In the genomic region with DNA sequence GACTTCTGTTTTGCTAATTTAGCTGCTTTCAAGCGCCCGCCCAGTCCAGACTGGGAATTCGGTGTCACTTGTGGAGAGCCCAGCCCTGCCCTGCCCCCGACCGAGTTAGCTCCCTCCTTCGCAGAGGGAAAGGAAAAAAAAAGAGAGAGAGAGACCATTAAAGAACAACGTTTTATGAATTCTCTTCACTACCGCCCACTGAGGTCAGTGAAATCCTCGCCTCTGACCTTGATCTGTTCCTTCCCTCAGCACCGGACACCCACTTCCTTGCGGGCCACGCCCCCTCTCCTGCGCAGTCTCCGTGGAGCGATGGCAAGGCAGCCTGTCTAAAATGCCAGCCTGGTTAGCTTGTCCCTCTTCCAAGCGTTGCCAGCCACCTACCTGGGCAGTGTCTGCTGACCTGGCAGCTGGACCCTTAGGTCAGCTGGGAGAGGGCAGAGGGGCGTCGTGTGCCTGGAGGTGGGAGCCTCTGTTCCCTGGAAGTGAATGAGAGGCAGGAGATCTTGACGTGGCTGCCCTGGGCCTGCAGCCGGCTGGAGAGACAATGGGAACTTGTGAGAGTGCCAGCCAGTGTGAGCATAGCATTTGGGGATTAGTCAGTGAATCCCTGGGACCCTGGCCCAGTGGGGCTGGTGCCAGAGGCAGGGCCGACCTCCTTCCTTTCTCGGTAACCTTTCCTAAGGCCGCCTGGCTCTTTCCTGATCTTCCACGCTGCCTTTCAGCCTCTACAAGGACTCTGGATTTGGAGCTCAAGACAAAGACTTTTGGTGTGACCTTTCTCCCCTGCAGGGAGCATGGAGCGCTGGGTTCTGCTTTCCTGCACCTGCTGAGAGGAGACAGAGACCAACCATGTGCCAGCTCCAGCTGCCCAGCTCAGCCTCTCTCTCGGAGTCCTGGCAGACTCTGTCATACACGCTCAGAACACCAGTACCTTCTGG, we compare ENCODE assay signal across 8 mouse cellular contexts. TPM values are rescaled to one million over a fixed set of nuclear protein-coding genes. Genes with fewer than 3 reads are reported as not detected.
A peak's percentile ranks its signal among the peaks of the same experiment; 100 is the strongest.
DNase-seq lines count a peak whose midpoint lies in the region; ATAC-seq and TF ChIP-seq lines count a peak whose summit lies in the region.

No protein-coding gene starts in this region.

- 18% methylated on average over 27 of the region's 27 CpGs for WGBS in heart, embryonic 12.5 days
- WGBS in kidney, embryonic 14.5 days = 14% methylated on average over 27 of the region's 27 CpGs
- 11% methylated on average over 27 of the region's 27 CpGs for WGBS in lung, embryonic 14.5 days

- peak; percentile 56 for ATAC-seq in heart, embryonic 12.5 days (ENCODE audit: insufficient number of reproducible peaks, low FRiP score)
- ATAC-seq in kidney, embryonic 14.5 days (ENCODE audit: low FRiP score, low TSS enrichment) = peak; percentile 28
- no peak for ATAC-seq in lung, embryonic 14.5 days (ENCODE audit: insufficient read depth)

- peak overlapping the region; percentile 65 for H3K9ac ChIP-seq in heart, embryonic 12.5 days
- H3K9ac ChIP-seq in kidney, embryonic 14.5 days (ENCODE audit: low read depth, low read length) = no peak overlapping the region; the same call in 1 of the 2 replicates
- H3K9ac ChIP-seq in lung, embryonic 14.5 days = peak overlapping the region; percentile 34

- TF ChIP-seq POLR2A in embryonic fibroblast, embryonic 13.5 days (IDR thresholded peaks at IDR 0.05; ENCODE audit: low read depth, low read length) = peak; percentile 53

- peak overlapping the region; percentile 38; the same call in 1 of the 2 replicates for H3K27ac ChIP-seq in embryonic fibroblast, embryonic 13.5 days (ENCODE audit: insufficient read depth, low read length)
- H3K27ac ChIP-seq in heart, embryonic 12.5 days (ENCODE audit: poor library complexity, severe bottlenecking) = peak overlapping the region; percentile 91
- H3K27ac ChIP-seq in kidney, embryonic 14.5 days (ENCODE audit: low read depth, low read length) = peak overlapping the region; percentile 73
- peak overlapping the region; percentile 94 for H3K27ac ChIP-seq in lung, embryonic 14.5 days (ENCODE audit: low read depth)

- peak overlapping the region; percentile 72 for H3K4me2 ChIP-seq in heart, embryonic 12.5 days
- peak overlapping the region; percentile 69 for H3K4me2 ChIP-seq in kidney, embryonic 14.5 days (replicated peaks; ENCODE audit: low read depth, low read length)
- H3K4me2 ChIP-seq in lung, embryonic 14.5 days = peak overlapping the region; percentile 69

- H3K36me3 ChIP-seq in heart, embryonic 12.5 days = no peaks in the 10 kb centered on the region
- no peaks in the 10 kb centered on the region for H3K36me3 ChIP-seq in kidney, embryonic 14.5 days (ENCODE audit: control insufficient read depth, insufficient read depth, low read length)
- no peaks in the 10 kb centered on the region for H3K36me3 ChIP-seq in lung, embryonic 14.5 days (ENCODE audit: insufficient read depth)

- peaks cover 4% of the 10 kb centered on the region; the same call in 1 of the 2 replicates for H3K9me3 ChIP-seq in heart, embryonic 12.5 days (replicated peaks)
- no peaks in the 10 kb centered on the region for H3K9me3 ChIP-seq in kidney, embryonic 14.5 days (ENCODE audit: control insufficient read depth, low read length)
- H3K9me3 ChIP-seq in lung, embryonic 14.5 days (ENCODE audit: low read depth, low read length) = no peaks in the 10 kb centered on the region

- TF ChIP-seq CTCF in embryonic fibroblast, embryonic 13.5 days (IDR thresholded peaks at IDR 0.05; ENCODE audit: borderline replicate concordance, insufficient read depth, low read length) = no peak
- TF ChIP-seq CTCF in lung, embryonic 14.5 days (IDR thresholded peaks at IDR 0.05; ENCODE audit: low read depth) = no peak

- H3K27me3 ChIP-seq in heart, embryonic 12.5 days (replicated peaks) = no peaks in the 10 kb centered on the region
- H3K27me3 ChIP-seq in kidney, embryonic 14.5 days (ENCODE audit: control insufficient read depth, insufficient read depth, low read length) = no peaks in the 10 kb centered on the region; the same call in none of the 2 replicates
- H3K27me3 ChIP-seq in lung, embryonic 14.5 days (ENCODE audit: insufficient read depth, low read length) = no peaks in the 10 kb centered on the region

- peak overlapping the region; percentile 17; the same call in 1 of the 2 replicates for H3K4me3 ChIP-seq in embryonic fibroblast, embryonic 13.5 days (ENCODE audit: insufficient read depth, low read length)
- H3K4me3 ChIP-seq in heart, embryonic 12.5 days = peak overlapping the region; percentile 41
- H3K4me3 ChIP-seq in kidney, embryonic 14.5 days (ENCODE audit: low read length) = peak overlapping the region; percentile 41
- H3K4me3 ChIP-seq in lung, embryonic 14.5 days (ENCODE audit: low read depth, low read length) = peak overlapping the region; percentile 31

- peak; percentile 45 to 56 for DNase-seq in urinary bladder, adult 18-20 months (ENCODE audit: low spot score in 2 of 2)
- no peak for DNase-seq in urinary bladder, adult 2 months (ENCODE audit: low spot score)
- DNase-seq in lung, embryonic 14.5 days = peak; percentile 47
- DNase-seq in skeletal muscle tissue, adult 2 months (ENCODE audit: low read depth, low spot score) = peak; percentile 65
- DNase-seq in c-Kit-positive CD71-positive TER-119-positive erythroid progenitor cells, embryonic 14.5 days (ENCODE audit: low spot score) = no peak

- peaks cover 14% of the 10 kb centered on the region for H3K4me1 ChIP-seq in embryonic fibroblast, embryonic 13.5 days (ENCODE audit: control insufficient read depth, insufficient read depth, low read length)
- H3K4me1 ChIP-seq in heart, embryonic 12.5 days (replicated peaks) = peaks cover 57% of the 10 kb centered on the region
- peaks cover 28% of the 10 kb centered on the region for H3K4me1 ChIP-seq in kidney, embryonic 14.5 days (ENCODE audit: control insufficient read depth, insufficient read depth, low read length)
- H3K4me1 ChIP-seq in lung, embryonic 14.5 days (ENCODE audit: insufficient read depth) = peaks cover 47% of the 10 kb centered on the region

RNA-seq across cellular contexts. Expression of a gene that starts 51.9 kb away (rescaled TPM):
- 23.6 and 36.5 TPM in 2 replicates for polyA plus RNA-seq in urinary bladder, adult 2 months (2012; rRNA removed)
- 27.2 and 29.5 TPM in 2 replicates for polyA plus RNA-seq in embryonic fibroblast, embryonic 13.5 days (2011; ENCODE audit: insufficient read length, low read depth, missing spikeins)
- polyA plus RNA-seq in heart, embryonic 12.5 days (2016; fragmentation: Nextera tagmentation; extraction: Ambion mirVana) = 20.7 and 22.5 TPM in 2 replicates
- 23.9 and 25.4 TPM in 2 replicates for polyA plus RNA-seq in kidney, embryonic 14.5 days (2014; fragmentation: Nextera tagmentation; extraction: Ambion mirVana)
- 37.2 and 42.2 TPM in 2 replicates for polyA plus RNA-seq in lung, embryonic 14.5 days (2014; fragmentation: Nextera tagmentation; extraction: Ambion mirVana)

Comparison
In these comparisons a context has a peak if more than half of its experiments do, and no peak if none do; other contexts are left out.
1. DNase-seq: peak in urinary bladder, adult 18-20 months (2 of 2), lung, embryonic 14.5 days (single experiment) and skeletal muscle tissue, adult 2 months (single experiment); none in urinary bladder, adult 2 months (single experiment) and c-Kit-positive CD71-positive TER-119-positive erythroid progenitor cells, embryonic 14.5 days (single experiment).
2. H3K27ac ChIP-seq: peak in every context shown above with its lines; median percentile 94 in lung, embryonic 14.5 days; 91 in heart, embryonic 12.5 days; 73 in kidney, embryonic 14.5 days; 38 in embryonic fibroblast, embryonic 13.5 days.
3. Peak in every context shown above with its lines, with median percentiles within 50 percentile points of each other: H3K4me3 ChIP-seq and H3K4me2 ChIP-seq.